Mouse (Mus musculus): ENCODE measurements around the gene Gm37240.

DNA sequence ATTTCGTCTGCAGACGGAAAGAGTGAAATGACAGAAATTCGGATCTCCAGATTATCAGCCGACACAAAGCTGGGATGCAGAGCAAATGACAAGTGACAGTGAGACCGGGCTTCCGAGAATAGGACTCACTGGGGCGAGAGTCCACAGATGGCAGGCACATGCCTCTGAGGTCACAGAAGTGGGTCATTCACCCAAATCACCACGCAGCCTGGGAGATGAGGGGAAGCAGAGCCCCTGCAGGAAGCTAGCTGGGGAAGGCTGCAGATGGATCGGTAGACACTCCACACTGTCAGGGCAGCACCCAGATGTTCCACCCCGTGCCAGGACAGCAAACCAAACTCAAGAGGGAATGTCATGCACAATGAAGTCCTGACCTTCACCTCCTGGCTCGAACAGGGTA is 372.6 kb downstream of the Gm37240 start:
- TF ChIP-seq CTCF (IDR thresholded peaks at IDR 0.05; ENCODE audit: low read depth, low read length) (no peak), TAL1 (conservative IDR thresholded peaks at IDR 0.05; ENCODE audit: low read depth, low read length) (no peak)
